Mouse (Mus musculus) heart, adult 18-20 months (tissue): ENCODE measurements at regions not wholly inside any gene's neighbourhood (a gene's known extent, or its start where the extent isn't known, plus 50 kb on each side); places are given as distances from the start of the nearest gene placed in this dataset.
"Not testable (repeated sequence)": the region's sequence is repeated elsewhere in the genome, so short reads cannot be mapped to it uniquely, and the experiment has no call there.

Experiments used
- DNase-seq, 2 experiments: peaks; one replicate each; pipeline ENCODE4 v3.0.0; 2021 to 2022; ENCODE audit warnings: mixed read lengths in 1 of 2

DNA sequence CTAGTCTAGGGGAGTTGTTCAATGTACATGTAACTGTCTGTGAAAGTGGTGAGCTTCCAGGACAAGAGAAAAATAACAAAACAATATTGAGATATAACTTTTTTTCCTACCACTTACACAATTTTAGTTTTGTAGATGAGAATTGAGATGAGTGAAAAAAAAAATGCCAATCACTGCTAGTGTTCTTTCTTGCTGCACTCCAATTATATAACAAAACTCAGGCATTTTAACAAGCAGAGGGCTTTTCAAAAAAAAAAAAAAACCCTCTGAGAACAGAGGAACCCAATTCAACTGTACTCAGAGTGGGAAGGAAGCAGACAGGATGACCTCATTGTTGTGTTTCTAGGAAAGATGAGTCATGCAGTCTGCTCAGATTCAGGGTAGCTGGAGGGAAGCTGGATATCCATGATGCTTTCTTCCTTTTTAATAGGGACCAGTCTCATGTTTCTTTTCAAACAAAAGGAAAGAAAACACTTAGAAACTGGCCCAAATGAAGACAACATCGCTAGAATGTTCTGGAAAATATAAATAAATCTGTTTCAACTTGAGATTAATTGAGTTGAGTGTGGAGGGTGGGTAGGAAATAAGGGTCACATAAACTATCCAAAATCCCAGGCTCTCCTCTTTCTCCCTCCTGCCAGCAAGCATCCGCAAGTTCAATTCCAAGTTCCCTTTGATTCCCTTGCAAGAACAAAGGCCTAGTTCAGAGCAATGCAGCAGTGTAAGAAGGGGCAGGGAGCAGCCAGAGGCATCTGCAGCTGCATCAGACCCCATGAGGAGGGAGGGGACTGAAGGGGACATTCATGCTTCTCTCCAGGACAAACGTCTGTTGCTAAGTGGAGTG is 250.6 kb downstream of the Trib2 start:
- peak; percentile 26 to 53 for DNase-seq

GRCm38 (mm10) chr12:15562826-15563225 is 253.9 kb downstream of the Trib2 start:
- DNase-seq, result no peak

- DNase-seq, result no peak
Measured at GRCm38 (mm10) chr12:15555471-15555870, 261.3 kb downstream of the Trib2 start.

- DNase-seq, result no peak
Measured at GRCm38 (mm10) chr12:15553681-15554007, 263.1 kb downstream of the Trib2 start.

DNA sequence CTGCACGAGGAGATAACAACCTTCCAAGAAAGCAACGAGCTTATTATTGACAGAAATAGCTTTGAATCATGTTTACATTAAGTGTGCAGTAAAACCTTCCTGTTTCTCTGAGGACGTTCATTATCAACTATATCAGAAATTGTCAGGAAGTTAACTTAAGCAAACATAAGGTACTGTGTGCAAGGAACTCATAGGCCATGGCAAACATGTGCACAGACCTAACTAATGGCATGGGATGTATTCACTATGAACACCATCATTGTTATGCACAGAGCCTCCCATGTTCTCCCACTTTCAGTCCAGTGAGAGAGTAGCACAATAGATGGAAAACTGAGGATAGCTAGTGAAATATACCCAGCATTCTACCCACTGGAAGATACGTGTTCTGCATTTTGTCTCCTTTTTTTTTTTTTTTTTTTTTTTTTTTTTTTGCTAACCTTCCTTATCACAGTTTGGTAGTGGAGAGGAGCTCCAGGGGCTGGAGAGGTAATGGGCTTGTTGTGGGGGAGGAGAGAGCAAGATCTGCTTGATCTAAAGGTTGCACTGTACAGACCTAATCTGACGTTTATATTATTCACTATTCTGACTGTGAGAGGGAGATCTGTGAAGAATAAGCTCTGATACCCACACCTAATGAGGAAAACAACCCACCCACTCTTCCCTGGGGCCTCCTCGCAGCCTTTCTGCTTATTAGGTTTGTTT is 263.6 kb downstream of the Trib2 start:
- DNase-seq, result no peak

- DNase-seq, result no peak
Measured at GRCm38 (mm10) chr12:15552210-15552609, 264.5 kb downstream of the Trib2 start.

GRCm38 (mm10) chr12:15551281-15551900 is 265.3 kb downstream of the Trib2 start:
- no peak for DNase-seq

- peak; percentile 61 to 67 for DNase-seq
Measured at GRCm38 (mm10) chr12:15544351-15544750, 272.4 kb downstream of the Trib2 start.

GRCm38 (mm10) chr12:15542486-15542885 is 274.2 kb downstream of the Trib2 start:
- DNase-seq, result no peak

DNA sequence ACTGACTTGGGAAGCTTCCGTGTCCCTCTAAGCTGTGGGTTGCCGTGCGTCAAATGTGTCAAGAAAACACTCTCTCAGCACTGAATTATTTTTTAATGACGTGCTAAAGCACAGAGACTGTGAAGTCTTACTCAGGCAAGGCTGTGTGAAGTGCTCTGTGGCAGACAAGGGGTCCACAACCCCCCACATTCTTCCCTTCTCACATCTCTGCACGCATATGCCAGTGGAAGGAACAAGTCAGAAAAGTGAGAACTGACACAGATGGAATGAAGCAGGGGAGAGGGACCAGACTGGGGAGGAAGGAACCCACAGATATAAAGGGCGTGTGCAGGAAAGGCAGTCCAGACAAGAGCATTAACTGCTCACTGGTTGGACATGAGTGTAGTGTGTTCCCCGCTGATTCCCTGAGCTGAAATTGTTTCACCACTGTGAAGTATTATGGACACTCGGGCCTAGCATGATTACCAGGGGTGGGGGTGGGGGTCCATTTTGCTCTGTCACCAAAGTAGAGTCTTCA is 279.8 kb downstream of the Trib2 start:
- peak in 1 of 2 experiments; percentile 4 for DNase-seq

DNA sequence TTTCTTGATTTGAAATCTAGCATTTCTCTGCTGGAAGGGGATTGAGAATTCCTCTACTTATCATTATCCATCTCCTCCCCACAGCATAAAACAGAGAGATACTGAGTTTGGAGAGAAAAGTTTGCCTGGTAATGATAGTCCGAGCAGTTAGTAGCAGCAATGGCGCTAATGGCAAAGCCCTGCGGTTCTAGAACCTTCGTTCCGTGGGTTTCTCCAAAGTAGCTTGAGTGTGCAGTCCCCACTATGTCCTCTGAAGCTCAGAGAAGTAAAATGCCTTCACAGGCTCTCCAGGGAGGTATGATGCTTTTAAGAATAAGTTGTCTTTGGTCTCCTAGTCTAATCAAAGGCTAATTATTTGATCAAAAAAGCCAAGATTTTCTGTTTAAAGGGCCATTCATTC is 280.5 kb downstream of the Trib2 start:
- DNase-seq, result no peak

DNA sequence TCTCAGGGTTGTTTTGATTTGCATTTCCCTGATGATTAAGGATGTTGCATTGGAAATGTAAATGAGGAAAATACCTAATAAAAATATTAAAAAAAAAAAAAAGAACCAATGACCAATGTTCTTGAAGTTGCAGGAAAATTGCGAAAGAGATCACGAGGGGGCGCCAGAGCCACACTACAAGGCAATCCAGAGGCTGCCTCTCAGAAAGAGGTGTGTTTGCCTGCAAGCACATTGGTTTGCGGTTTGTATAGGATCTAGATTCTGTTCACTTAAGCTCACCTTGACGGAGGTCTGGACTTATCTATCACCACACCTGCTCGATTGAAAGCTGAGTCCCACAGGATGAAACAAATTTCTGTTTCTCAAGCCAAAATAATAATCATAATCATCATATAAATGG is 280.9 kb downstream of the Trib2 start:
- DNase-seq, result peak; percentile 81 to 95

- no peak for DNase-seq
Measured at GRCm38 (mm10) chr12:15520783-15521407, 295.8 kb downstream of the Trib2 start.

DNA sequence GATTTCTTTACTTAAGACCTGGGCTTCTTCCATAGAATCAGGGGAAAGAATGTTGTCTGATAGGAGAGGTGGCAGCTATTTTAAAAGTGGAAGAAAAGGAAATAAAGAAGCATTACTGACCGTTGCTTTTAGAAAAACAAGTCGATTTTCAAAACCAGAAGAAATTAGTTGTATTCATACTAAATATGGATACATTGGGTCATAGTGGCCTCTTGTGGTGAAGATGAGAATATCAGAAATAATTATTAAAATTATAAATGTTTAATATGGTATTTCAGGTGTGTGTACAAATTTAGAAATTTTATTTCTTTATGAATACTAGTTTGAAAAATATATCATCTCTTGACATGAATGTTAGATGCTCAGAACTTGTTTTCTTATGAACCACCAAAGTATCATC is 304.7 kb downstream of the Trib2 start:
- no peak for DNase-seq

- no peak for DNase-seq
Measured at GRCm38 (mm10) chr12:15507576-15507975, 309.1 kb downstream of the Trib2 start.

- DNase-seq, result no peak
Measured at GRCm38 (mm10) chr12:15493640-15494039, 323.1 kb downstream of the Trib2 start.

DNA sequence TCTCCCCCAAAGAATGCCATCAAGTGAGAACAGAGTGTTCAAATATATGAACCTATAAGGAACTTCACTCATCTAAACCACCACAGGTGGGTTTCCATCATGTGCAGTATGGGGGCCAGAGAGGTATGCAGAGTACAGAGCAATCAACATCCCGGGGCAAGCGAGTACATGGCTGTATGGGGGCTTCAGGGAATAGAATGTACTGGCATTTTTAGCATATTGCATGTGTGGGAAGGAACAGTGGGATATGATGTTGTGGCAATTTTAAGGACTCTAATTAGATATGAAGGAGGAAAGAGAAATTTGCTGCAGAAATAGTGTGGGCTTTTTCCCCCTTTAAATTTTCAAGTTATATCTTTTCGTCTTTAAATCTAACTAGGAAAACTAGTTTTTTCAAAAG is 344.0 kb downstream of the Trib2 start:
- no peak for DNase-seq

DNA sequence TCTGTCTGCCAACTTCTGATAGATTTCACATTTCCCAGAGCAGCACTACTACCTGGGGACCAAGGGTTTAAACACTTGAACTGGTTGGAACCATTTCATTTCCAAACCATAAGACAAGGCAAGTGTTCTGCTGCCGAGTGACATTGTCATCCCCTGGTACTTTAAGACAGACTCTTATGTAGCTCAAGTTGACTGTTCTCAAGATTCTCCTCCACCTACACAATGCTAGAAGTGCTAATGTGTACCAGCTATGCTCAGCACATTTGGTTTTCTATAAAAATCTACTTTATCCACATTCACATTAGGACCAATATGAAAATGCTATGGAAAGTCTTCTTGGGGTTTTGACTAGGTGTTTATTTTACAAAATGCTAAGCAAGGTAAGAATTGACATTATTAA is 357.3 kb downstream of the Trib2 start:
- no peak for DNase-seq

DNA sequence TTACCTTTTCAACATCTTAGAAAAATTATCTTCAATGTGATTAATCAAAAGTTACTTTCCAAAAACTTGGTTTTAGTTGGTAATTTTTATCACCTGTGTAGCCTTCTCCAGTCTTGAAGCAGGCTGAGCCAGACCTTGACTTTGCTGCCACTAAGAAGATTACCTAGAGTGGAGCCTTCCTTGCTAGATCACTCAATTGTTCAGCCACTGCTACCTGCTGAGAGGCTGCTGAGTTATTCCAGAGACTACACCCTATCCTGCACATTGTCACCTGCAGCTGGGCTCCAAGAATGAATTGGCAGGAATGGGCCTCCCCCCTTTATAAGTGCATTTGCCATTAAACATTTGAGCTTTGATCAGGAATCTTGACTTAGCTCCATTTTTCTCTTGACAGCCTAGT is 360.4 kb downstream of the Trib2 start:
- not testable (repeated sequence) for DNase-seq

DNA sequence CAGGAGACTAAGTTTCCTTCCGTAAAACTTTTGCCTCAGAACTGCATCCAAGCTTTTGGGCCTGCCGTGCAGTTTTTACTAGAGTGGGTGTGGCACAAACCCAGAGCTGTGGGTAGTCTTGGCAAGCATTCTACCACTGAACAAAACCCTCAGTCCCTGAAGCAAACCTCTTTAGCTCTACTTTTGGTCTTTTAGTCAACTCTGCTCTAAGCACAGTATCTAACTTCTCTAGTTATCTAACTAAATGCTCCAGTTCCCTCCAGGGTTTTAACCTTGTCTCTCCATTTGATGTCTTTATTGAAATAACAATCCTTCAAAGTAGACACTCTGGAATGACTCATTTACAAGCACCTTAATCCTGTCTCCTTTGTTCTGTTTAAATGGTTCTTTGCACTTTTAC is 361.0 kb downstream of the Trib2 start:
- no peak for DNase-seq

DNA sequence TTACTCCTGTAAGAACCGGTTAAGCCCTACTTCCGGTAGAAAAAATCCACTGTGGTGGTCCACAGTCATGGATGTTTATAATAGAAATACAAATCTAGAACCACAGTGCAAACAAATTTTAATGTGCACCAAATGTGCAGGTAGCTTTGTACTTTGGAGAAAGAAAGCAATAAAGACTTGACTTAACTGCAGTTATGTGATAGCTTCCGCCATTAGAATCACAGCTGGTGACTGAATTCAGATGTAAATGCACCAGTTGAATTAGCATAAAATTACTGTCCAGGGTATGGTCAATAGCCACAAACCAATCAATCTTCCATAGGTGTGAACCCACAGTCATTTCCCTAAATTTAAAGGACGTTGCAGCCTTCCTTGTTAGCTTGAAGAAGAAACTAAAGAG is 367.2 kb downstream of the Trib2 start:
- no peak for DNase-seq

DNA sequence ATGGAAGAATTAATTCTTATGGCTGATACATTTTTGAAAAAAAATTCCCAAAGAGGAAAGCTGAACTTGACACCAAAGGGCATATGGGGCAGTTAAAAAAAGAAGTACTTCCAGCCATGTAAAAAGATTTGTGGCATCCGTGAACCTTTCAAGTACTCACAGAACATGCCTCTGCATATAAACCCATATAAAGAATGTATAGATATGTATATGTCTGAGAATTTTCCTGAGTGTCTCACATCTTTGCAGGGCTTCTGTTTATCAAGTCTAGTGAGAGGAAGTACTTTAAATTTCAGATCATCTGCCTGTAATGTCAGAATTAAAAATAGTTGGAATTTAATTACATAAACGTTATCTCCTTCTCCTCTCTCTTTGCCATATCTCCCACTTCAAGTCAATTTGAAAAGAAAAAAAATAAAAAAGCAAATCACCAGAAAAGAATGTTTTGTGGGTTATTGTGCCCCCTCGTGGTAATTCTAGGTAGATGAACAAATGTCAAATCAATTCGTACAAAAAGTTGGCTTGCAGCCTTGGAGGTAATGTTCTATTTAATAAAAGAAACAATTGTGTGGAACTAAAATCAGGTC is 400.4 kb downstream of the Trib2 start:
- DNase-seq, result no peak
